Mouse (Mus musculus) thymus, adult 2 months (tissue): ENCODE data around the gene Ackr2.

Experiments
- CTCF ChIP-seq: fragments of 200-500 bp; IDR thresholded peaks from 2 replicates; pipeline ENCODE4 v1.5.1; 2012; ENCODE audit warnings: mild to moderate bottlenecking, control low read depth, low read length, moderate library complexity, borderline replicate concordance; ENCODE audit not compliant: control insufficient read depth, poor library complexity, insufficient read depth; ENCODE audit errors: extremely low read depth
- POLR2A ChIP-seq: fragments of 200-500 bp; IDR thresholded peaks from 2 replicates; pipeline ENCODE4 v1.6.1; 2012; ENCODE audit warnings: mild to moderate bottlenecking, low read length, control low read depth, moderate library complexity; ENCODE audit not compliant: control insufficient read depth, poor library complexity, insufficient read depth; ENCODE audit errors: extremely low read depth

DNA sequence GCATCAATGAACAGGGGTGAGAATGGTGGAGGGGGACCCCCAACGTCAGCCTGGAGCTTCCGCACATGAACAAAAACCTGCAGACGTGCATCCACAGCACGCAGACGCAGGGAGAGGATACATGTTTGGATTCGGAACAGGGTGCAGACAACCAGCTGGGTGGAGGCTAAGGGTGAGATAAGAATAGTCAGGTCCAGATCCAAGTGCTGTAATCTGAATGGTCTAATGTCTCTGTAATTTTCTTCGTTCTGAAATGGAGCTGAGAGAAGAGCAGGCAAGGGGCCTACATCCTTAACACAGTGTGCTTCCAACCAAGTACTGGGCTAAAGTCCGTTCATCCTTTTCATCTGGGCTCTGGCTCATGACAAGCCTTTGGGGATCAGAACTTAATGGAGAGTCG, 6.9 kb upstream of the Ackr2 start:
- TF ChIP-seq CTCF: no peak
- TF ChIP-seq POLR2A: no peak
